Mouse (Mus musculus): Measurements from ENCODE around the gene Fam172a.
"Not testable (repeated sequence)": the region's sequence is repeated elsewhere in the genome, so short reads cannot be mapped to it uniquely, and the experiment has no call there.

Fam172a gene

GRCm38 (mm10) chr13:77701733-77702132 is at the start of gene Fam172a:
TSS of gene Fam172a (plus strand) at chr13:77702033.
- DNase-seq = not testable (repeated sequence)

DNA sequence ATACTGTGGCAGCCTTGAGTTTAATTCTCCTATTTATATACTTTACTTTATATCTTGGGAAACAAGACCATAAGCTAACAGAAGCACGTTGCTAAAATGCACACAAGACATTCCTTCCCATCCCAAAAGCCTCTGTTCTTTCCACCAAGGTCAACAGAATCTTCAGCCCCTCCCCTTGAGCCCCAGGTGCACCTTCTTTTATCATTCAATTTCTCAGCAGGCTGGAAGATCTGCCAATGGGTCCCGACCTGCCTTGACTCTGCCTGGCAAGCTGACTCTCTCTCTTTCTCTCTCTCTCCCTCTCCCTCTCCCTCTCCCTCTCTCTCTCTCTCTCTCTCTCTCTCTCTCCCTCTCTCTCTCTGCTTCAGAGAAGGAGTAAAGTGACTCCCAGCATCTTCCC is 13.2 kb upstream of the Fam172a start:
- no peak for DNase-seq

GRCm38 (mm10) chr13:77708514-77709013 is 6.7 kb downstream of the Fam172a start:
- DNase-seq = peak; percentile 89

- DNase-seq = no peak
Observed at GRCm38 (mm10) chr13:77717499-77717898, 15.7 kb downstream of the Fam172a start.

DNA sequence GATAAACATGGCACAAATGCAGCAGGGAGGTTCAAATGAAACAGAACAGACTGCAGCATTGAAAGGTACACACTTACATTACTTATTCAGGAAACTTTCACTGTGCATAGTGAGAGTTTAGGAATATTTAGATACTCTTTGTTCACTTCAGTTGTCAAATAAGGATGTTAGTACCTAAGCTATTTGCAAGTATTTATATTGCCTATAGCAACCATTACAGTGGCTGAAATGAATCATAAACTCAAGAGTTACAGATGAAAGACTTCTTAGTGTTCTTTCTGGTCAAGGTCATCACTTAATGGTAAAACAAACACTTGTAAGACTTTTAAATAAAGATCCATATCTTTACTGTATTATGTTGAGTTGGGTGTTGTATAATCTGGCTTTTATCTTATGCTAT is 41.0 kb downstream of the Fam172a start:
- no peak for DNase-seq

GRCm38 (mm10) chr13:77777606-77778005 is 75.8 kb downstream of the Fam172a start:
- no peak for DNase-seq

GRCm38 (mm10) chr13:77807341-77807740 is 105.5 kb downstream of the Fam172a start:
- DNase-seq = not testable (repeated sequence)

- no peak for DNase-seq
Observed at GRCm38 (mm10) chr13:77810449-77810848, 108.6 kb downstream of the Fam172a start.

- no peak for DNase-seq
Observed at GRCm38 (mm10) chr13:77826138-77826537, 124.3 kb downstream of the Fam172a start.

DNA sequence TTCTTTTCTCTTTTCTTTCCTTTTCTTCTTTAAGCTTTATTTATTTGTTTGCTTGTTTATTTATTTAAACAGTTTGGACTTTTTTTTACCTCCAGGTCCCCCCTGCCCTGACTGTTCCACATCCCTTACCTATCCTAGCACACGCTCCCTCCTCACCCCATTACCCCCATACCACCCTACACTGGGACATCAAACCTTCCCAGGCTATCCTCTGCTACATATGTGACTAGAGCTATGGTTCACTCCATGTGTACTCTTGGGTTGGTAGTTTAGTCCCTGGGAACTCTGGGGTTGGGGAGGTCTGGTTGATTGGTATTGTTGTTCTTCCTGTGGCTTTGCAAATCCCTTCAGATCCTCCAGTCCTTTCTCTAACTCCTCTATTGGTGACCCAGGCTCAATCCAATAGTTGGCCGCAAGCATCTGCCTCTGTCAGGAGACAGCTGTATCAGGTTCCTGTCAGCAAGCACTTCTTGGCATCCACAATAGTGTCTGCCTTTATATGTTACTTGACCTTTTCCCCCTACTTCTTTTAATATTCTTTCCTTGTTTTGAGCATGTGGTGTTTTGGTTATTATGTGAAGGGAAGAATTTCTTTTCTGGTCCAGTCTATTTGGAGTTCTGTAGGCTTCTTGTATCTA is 141.3 kb downstream of the Fam172a start:
- DNase-seq = no peak

- no peak for DNase-seq
Observed at GRCm38 (mm10) chr13:77848868-77849267, 147.0 kb downstream of the Fam172a start.

DNA sequence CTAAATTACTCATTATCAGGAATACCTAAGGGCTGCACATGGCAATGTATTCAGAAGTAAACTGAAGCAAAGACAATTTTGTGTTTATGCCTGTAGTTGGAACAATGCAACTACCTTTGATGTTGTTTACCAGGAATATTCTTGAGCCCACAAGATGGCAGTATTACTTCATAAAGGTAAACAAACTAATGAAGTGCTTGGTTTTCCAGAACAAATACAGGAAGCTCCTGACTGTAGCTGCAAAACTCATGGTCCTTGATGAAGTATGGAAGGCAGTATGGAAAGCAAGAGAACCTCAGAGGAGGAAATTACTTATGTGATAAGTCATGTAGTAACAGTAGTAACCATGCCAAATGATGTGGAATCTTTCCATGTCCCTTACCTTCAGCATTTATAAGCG is 163.0 kb downstream of the Fam172a start:
- no peak for DNase-seq

DNA sequence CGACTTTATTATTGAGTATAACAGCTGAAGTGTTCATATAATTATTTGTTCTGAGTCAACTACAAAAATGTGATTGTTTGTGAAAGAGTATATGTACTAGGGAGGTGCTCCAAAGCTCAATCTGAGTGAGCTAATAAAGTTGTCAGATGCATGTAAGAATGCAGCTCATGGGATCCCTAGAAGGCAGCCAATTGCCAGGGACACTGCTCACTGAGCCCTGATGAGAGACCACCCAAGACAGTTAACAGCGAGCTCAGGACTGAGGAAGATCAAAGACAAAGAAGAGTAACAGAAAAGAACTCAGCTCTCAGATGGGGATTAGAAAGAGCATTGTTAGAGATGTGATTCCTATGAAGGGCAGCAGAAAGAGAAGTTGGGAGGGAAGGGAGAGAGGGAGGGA is 166.5 kb downstream of the Fam172a start:
- DNase-seq = no peak

GRCm38 (mm10) chr13:77878120-77878519 is 176.3 kb downstream of the Fam172a start:
- no peak for DNase-seq

DNA sequence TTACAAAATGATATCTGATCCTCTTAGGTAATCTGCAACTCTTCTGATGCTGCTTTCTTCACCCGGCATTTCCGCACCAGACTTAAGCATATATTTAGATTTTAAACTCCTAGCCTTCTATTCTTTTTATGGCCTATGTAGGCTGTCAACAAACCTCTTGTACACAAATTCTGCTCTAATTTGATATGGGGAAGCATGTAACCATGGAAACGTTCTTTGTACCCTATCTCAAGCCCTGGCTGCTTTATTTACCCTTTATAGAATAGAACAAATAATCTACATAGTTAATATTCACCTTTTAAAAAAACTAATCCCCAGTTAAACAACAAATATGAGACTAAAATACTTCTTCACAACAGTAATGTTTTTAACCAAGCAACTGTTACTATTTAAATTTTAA is 176.7 kb downstream of the Fam172a start:
- no peak for DNase-seq

GRCm38 (mm10) chr13:77897619-77898018 is 195.8 kb downstream of the Fam172a start:
- DNase-seq = no peak

DNA sequence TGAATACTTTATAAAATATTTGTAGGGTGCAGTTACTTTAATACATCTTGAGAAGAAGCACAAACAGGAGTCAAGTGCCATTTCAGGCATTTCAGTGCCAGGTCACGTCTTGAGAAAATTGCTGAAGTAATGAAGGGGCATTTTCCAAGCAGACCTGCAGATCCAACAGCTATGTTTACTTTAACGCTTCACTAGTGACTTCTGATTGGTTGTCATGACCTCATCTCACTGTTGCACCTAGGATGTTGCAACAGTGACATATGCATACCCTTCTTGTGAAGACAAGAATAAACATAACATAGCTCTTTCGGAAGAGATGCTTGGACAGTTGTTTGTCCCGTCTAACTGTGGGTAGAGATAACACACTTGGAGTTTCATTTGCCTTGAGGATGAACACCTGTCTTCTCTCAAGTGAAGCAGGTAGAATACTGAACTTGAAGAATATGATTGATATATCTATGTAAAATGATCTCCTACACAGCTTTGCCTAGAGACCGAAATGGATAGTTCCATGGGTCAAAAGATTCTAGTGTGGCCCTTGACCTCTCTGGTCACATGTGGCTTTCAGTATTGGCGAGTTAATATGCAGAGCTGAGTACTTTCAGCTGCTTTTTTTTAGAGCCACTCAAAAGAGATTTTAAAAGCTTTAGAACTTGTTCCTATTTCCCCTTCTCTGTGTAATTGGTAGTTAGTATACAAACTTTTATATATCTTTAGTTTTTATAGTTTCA is 196.4 kb downstream of the Fam172a start:
- DNase-seq = no peak

DNA sequence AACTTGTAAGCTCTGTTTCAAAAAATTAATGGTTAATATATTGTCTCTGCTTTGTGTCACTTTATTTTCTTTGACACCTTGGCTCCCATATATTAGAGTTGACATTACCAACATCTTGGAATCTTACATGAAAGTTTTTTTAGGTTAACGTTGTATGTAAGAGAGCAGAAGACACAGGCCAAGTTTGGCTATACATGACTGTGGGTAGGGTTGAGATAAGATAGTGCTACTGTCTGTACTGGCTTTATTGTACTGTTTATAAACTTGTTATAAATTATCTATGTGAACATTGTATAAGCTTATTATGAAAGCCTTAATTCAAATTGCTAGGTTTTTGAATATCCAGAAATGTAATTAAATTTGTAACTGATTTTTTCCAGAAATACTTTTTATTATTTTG is 197.9 kb downstream of the Fam172a start:
- DNase-seq = no peak

- no peak for DNase-seq
Observed at GRCm38 (mm10) chr13:77900843-77901242, 199.0 kb downstream of the Fam172a start.

- DNase-seq = no peak
Observed at GRCm38 (mm10) chr13:77909184-77909583, 207.4 kb downstream of the Fam172a start.

DNA sequence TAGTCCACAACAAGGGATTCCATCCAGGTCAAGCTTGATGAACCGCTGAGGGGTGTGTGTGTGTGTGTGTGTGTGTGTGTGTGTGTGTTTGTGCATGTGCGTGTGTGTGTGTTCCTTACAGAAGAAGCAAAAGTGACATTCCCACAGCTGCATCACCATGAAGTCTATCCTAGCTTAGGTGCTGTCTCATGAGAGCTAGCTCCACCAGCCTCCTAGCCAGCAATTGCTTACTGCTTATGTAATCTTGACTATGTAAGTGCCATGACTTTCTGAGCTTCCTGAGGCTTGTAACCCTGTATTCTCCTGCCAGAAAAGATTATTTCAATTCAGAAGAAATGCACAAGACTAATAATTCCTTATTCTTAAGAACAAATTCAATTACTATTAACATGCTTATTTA is 221.0 kb downstream of the Fam172a start:
- no peak for DNase-seq

GRCm38 (mm10) chr13:77957611-77958010 is 255.8 kb downstream of the Fam172a start:
- DNase-seq = no peak

- DNase-seq = no peak
Observed at GRCm38 (mm10) chr13:77959493-77960272, 257.9 kb downstream of the Fam172a start.

DNA sequence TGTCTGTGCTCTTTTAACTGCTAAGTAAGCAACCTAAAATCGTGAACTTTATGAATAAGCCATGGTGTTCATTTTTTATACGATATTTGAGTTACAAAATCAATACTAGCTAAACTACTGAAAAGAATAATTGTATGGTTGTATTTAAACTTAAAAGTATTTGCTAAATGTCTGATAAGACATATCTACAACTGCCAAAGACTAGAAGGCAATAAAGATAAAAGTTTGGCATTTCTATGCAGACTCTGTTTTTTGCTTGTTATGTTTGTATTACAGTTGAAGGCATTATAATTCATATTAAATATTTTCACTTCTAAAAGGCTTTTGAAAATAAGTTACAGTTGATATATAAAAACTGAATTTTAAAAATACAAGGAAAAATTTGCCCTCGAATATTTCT is 274.4 kb downstream of the Fam172a start:
- DNase-seq = no peak
